ENCODE assay signal across 10 mouse cellular contexts in genomic region chr9:104144314-104144996, GRCm38 (mm10). TPM values are rescaled to one million over a fixed set of nuclear protein-coding genes. Genes with fewer than 3 reads are reported as not detected.
A peak's percentile ranks its signal among the peaks of the same experiment; 100 is the strongest.
DNase-seq lines count a peak whose midpoint lies in the region; TF ChIP-seq lines count a peak whose summit lies in the region.
"Had no signal": no experiment of that assay in that cellular context is flagged by ENCODE, and none has a peak within 500 bp of the region (broad histone marks: within the 10 kb centered on the region; RNA-seq: fewer than 3 reads in every experiment).

No protein-coding gene starts in this region.

- peak; percentile 47; the same call in 1 of the 2 replicates for TF ChIP-seq CTCF in brain, embryonic 14.5 days (IDR thresholded peaks at IDR 0.05; ENCODE audit: borderline replicate concordance, extremely low read depth, insufficient read depth, insufficient read length)

- no peak for TF ChIP-seq POLR2A in brain, embryonic 14.5 days (IDR thresholded peaks at IDR 0.05; ENCODE audit: borderline replicate concordance, extremely low read depth, insufficient read depth, insufficient read length, poor library complexity, severe bottlenecking)

- peak; percentile 82 for DNase-seq in heart, adult 11 months
- no peak for DNase-seq in heart, postnatal 4 days
- peak; percentile 14 for DNase-seq in lung, postnatal 36 days
- no peak for DNase-seq in lung, postnatal 4 days
- no peak for DNase-seq in brain, embryonic 14.5 days (ENCODE audit: low read depth)
- DNase-seq in retina, postnatal 1 day, result peak; percentile 13
- DNase-seq in frontal cortex, adult 2 months (ENCODE audit: extremely low spot score in 1 of 2, low spot score in 1 of 2), result no peak
- DNase-seq in cerebellum, adult 11-12 months, result no peak
- DNase-seq: liver, embryonic 13.5 days; thymus, adult 2 months had no signal

RNA-seq across cellular contexts. Expression of gene Ackr4, which starts 17.7 kb away (rescaled TPM):
- 1 to 10 TPM; 4.3 to 6.3 TPM for total RNA-seq in heart, postnatal 4 days (2021)
- 0.25 and 0.78 TPM in 2 replicates for polyA plus RNA-seq in brain, embryonic 14.5 days (2012; rRNA removed)
- 0.23 and 0.32 TPM in 2 replicates for polyA plus RNA-seq in frontal cortex, adult 2 months (2012; rRNA removed)

Comparison
In these comparisons a context has a peak if more than half of its experiments do, and no peak if none do; other contexts are left out.
1. DNase-seq: peak in heart, adult 11 months (single experiment), lung, postnatal 36 days (single experiment) and retina, postnatal 1 day (single experiment); none in heart, postnatal 4 days (single experiment), lung, postnatal 4 days (0 of 2), brain, embryonic 14.5 days (single experiment), frontal cortex, adult 2 months (0 of 2) and cerebellum, adult 11-12 months (single experiment).